Mouse (Mus musculus) heart, adult 2 months (tissue): Measurements from ENCODE around the gene Lad1.

Experiments
- CTCF ChIP-seq: fragments of 200-600 bp; IDR thresholded peaks from 2 replicates; pipeline ENCODE4 v1.8.1; 2022; ENCODE audit warnings: antibody characterized with exemption, mild to moderate bottlenecking, moderate library complexity
- EP300 ChIP-seq: fragments of 200-500 bp; IDR thresholded peaks from 2 replicates; pipeline ENCODE4 v1.6.1; 2011; ENCODE audit warnings: low read depth, low read length, control low read depth; ENCODE audit not compliant: insufficient read depth
- POLR2A ChIP-seq: fragments of 200-500 bp; IDR thresholded peaks from 2 replicates; pipeline ENCODE4 v1.6.1; 2011; ENCODE audit warnings: mild to moderate bottlenecking, low read depth, low read length, control low read depth; ENCODE audit not compliant: insufficient read depth

DNA sequence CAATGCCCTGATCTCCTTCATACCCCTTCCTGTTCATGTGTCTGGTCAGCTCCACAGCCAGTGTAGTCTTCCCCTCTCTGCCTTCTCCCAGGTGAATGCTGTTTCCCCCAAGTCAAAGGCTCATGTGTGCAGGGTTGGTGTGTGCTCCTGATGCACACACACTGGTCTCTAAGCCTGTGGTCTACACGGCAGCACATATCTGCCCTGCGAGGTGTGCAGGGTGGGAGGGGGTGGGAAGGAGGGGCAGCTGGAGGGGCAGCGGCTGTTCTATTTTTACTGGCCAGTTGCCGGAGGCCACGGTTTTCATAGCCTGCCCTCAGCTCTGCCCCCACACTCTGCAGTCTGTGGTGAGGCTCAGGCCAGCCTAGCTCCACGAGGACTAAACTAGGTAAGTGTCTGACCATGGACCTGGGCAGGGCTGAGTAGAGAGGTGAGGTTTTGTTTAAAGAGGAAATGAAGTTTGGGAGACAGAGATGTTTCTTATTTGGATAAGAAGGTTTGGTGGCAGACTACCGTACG lies 19.2 kb upstream of the Lad1 start:
- TF ChIP-seq CTCF (no peak), POLR2A (no peak), EP300 (no peak)
